Mouse (Mus musculus): Measurements from ENCODE around the gene Shtn1. TPM values are rescaled to one million over a fixed set of nuclear protein-coding genes. Genes with fewer than 3 reads are reported as not detected.
A peak's percentile ranks its signal among the peaks of the same experiment; 100 is the strongest.

The Shtn1 gene
- total RNA-seq, 2 experiments from 2014 or later, result 0.67 to 0.99 TPM

- TF ChIP-seq CTCF (IDR thresholded peaks at IDR 0.05), result no peak
- intact Hi-C loops (cut with DNase I), result no loop called here
- no peak overlapping the region for H3K4me3 ChIP-seq
- DNase-seq, result no peak
- peak overlapping the region; percentile 17; the same call in 1 of the 2 replicates for H3K27ac ChIP-seq
Measured at GRCm38 (mm10) chr19:59066670-59067069, 9.2 kb downstream of the Shtn1 start.

- H3K27ac ChIP-seq, result peak overlapping the region; percentile 59; the same call in 1 of the 2 replicates
- intact Hi-C loops (cut with DNase I), result no loop called here
- no peak overlapping the region for H3K4me3 ChIP-seq
- no peak for TF ChIP-seq CTCF (IDR thresholded peaks at IDR 0.05)
- DNase-seq, result no peak
Measured at GRCm38 (mm10) chr19:59066115-59066514, 9.8 kb downstream of the Shtn1 start.

- intact Hi-C loops (cut with DNase I), result no loop called here
- no peak for TF ChIP-seq CTCF (IDR thresholded peaks at IDR 0.05)
- DNase-seq, result no peak
- H3K27ac ChIP-seq, result no peak overlapping the region
- H3K4me3 ChIP-seq, result no peak overlapping the region
Measured at GRCm38 (mm10) chr19:59064616-59065015, 11.3 kb downstream of the Shtn1 start.

- no peak for TF ChIP-seq CTCF (IDR thresholded peaks at IDR 0.05)
- no peak for DNase-seq
- intact Hi-C loops (cut with DNase I), result no loop called here
- H3K4me3 ChIP-seq, result no peak overlapping the region
- no peak overlapping the region for H3K27ac ChIP-seq
Measured at GRCm38 (mm10) chr19:59063568-59063967, 12.3 kb downstream of the Shtn1 start.

GRCm38 (mm10) chr19:59058105-59058504 is 17.8 kb downstream of the Shtn1 start:
- intact Hi-C loops (cut with DNase I), result no loop called here
- no peak overlapping the region for H3K27ac ChIP-seq
- no peak overlapping the region for H3K4me3 ChIP-seq
- no peak for DNase-seq
- TF ChIP-seq CTCF (IDR thresholded peaks at IDR 0.05), result no peak

- Histone ChIP-seq H3K4me3 (no peak overlapping the region), H3K27ac (no peak overlapping the region)
- intact Hi-C loops (cut with DNase I), result no loop called here
- no peak for DNase-seq
- no peak for TF ChIP-seq CTCF (IDR thresholded peaks at IDR 0.05)
Measured at GRCm38 (mm10) chr19:59057366-59057765, 18.5 kb downstream of the Shtn1 start.

GRCm38 (mm10) chr19:59054632-59054951 is 21.3 kb downstream of the Shtn1 start:
- no peak for TF ChIP-seq CTCF (IDR thresholded peaks at IDR 0.05)
- Histone ChIP-seq H3K4me3 (no peak overlapping the region), H3K27ac (no peak overlapping the region)
- intact Hi-C loops (cut with DNase I), result no loop called here
- no peak for DNase-seq

GRCm38 (mm10) chr19:59053931-59054631 is 21.8 kb downstream of the Shtn1 start:
- Histone ChIP-seq H3K27ac (no peak overlapping the region), H3K4me3 (no peak overlapping the region)
- no peak for TF ChIP-seq CTCF (IDR thresholded peaks at IDR 0.05)
- no peak for DNase-seq
- intact Hi-C loops (cut with DNase I), result no loop called here

GRCm38 (mm10) chr19:59052783-59053490 is 23.0 kb downstream of the Shtn1 start:
- intact Hi-C loops (cut with DNase I), result no loop called here
- no peak for DNase-seq

GRCm38 (mm10) chr19:59052053-59052452 is 23.8 kb downstream of the Shtn1 start:
- DNase-seq, result no peak
- intact Hi-C loops (cut with DNase I), result no loop called here
- no peak for TF ChIP-seq CTCF (IDR thresholded peaks at IDR 0.05)
- no peak overlapping the region for H3K4me3 ChIP-seq
- H3K27ac ChIP-seq, result no peak overlapping the region

More at GRCm38 (mm10) chr19:59052783-59053490, 23.0 kb downstream of the Shtn1 start:
- no peak overlapping the region for H3K4me3 ChIP-seq
- no peak overlapping the region for H3K27ac ChIP-seq
- TF ChIP-seq CTCF (IDR thresholded peaks at IDR 0.05), result no peak

GRCm38 (mm10) chr19:59051622-59052021 is 24.3 kb downstream of the Shtn1 start:
- no peak overlapping the region for H3K27ac ChIP-seq
- intact Hi-C loops (cut with DNase I), result no loop called here
- H3K4me3 ChIP-seq, result no peak overlapping the region
- DNase-seq, result no peak
- TF ChIP-seq CTCF (IDR thresholded peaks at IDR 0.05), result no peak

GRCm38 (mm10) chr19:59048852-59049251 is 27.0 kb downstream of the Shtn1 start:
- Histone ChIP-seq H3K4me3 (no peak overlapping the region), H3K27ac (no peak overlapping the region)
- TF ChIP-seq CTCF (IDR thresholded peaks at IDR 0.05), result no peak
- intact Hi-C loops (cut with DNase I), result no loop called here
- no peak for DNase-seq

GRCm38 (mm10) chr19:59047511-59047910 is 28.4 kb downstream of the Shtn1 start:
- no peak for DNase-seq
- intact Hi-C loops (cut with DNase I), result no loop called here
- TF ChIP-seq CTCF (IDR thresholded peaks at IDR 0.05), result no peak
- H3K4me3 ChIP-seq, result no peak overlapping the region
- H3K27ac ChIP-seq, result no peak overlapping the region

GRCm38 (mm10) chr19:59041086-59041485 is 34.8 kb downstream of the Shtn1 start:
- no peak overlapping the region for H3K4me3 ChIP-seq
- intact Hi-C loops (cut with DNase I), result no loop called here
- no peak for DNase-seq
- no peak overlapping the region for H3K27ac ChIP-seq
- no peak for TF ChIP-seq CTCF (IDR thresholded peaks at IDR 0.05)
